Mouse (Mus musculus) heart, embryonic 15.5 days (tissue): ENCODE data around the gene Gpnmb. TPM values are rescaled to one million over a fixed set of nuclear protein-coding genes. Genes with fewer than 3 reads are reported as not detected.

ENCODE experiments used
- ATAC-seq: fragments of 200-750 bp; cut with Nextera tagmentation; replicated peaks from 2 replicates; pipeline ENCODE4 v1.8.0; 2017; ENCODE audit warnings: low read depth, moderate TSS enrichment; ENCODE audit not compliant: insufficient number of reproducible peaks, insufficient read depth, low FRiP score
- H3K27ac ChIP-seq: fragments of 300-500 bp; sonication (generic); 2 replicates; pipeline ENCODE4 v1.5.1; 2015; ENCODE audit warnings: mild to moderate bottlenecking, inconsistent platforms
- H3K27me3 ChIP-seq: fragments of 300-500 bp; sonication (generic); 2 replicates; pipeline ENCODE4 v1.6.1; 2015; ENCODE audit warnings: inconsistent platforms
- H3K36me3 ChIP-seq: fragments of 300-500 bp; sonication (generic); 2 replicates; pipeline ENCODE4 v1.6.1; 2015; ENCODE audit warnings: mild to moderate bottlenecking, inconsistent platforms
- H3K4me1 ChIP-seq: fragments of 300-500 bp; sonication (generic); replicated peaks from 2 replicates; pipeline ENCODE4 v1.6.1; 2015; ENCODE audit warnings: inconsistent platforms
- H3K4me2 ChIP-seq: fragments of 300-500 bp; sonication (generic); 2 replicates; pipeline ENCODE4 v1.6.1; 2015; ENCODE audit warnings: inconsistent platforms, mild to moderate bottlenecking, moderate library complexity
- H3K4me3 ChIP-seq: fragments of 300-500 bp; sonication (generic); 2 replicates; pipeline ENCODE4 v1.5.1; 2015; ENCODE audit warnings: mild to moderate bottlenecking, inconsistent platforms
- H3K9ac ChIP-seq: fragments of 300-500 bp; sonication (generic); 2 replicates; pipeline ENCODE4 v1.6.1; 2015; ENCODE audit warnings: mild to moderate bottlenecking, inconsistent platforms
- H3K9me3 ChIP-seq: fragments of 300-500 bp; sonication (generic); replicated peaks from 2 replicates; pipeline ENCODE4 v1.6.1; 2016; ENCODE audit warnings: inconsistent platforms
- WGBS: fragments of 180-500 bp; shearing (Covaris S2); methylation state at CpG from one replicate; pipeline ENCODE4 v1.1.7; 2015; ENCODE audit warnings: mixed read lengths; 5-methylcytosine and 5-hydroxymethylcytosine counted together
- polyA plus RNA-seq: library from polyadenylated mRNA; unstranded; fragments of >200 nt; fragmentation: Nextera tagmentation; extraction: Ambion mirVana; gene quantifications from 2 replicates; pipeline ENCODE4 v1.2.1, GENCODE M21; 2015

Gene Gpnmb
- polyA plus RNA-seq, 1 experiment from 2014 or later: 5.5 TPM

GRCm38 (mm10) chr6:49057053-49058021 lies 21.0 kb downstream of the Gpnmb start:
- no peak overlapping the region for H3K9ac ChIP-seq
- H3K27me3 ChIP-seq: no peaks in the 10 kb centered on the region
- WGBS: 39% methylated on average over 8 of the region's 8 CpGs
- no peak for ATAC-seq
- no peaks in the 10 kb centered on the region for H3K9me3 ChIP-seq
- H3K36me3 ChIP-seq: no peaks in the 10 kb centered on the region
- no peak overlapping the region for H3K4me2 ChIP-seq
- no peak overlapping the region for H3K27ac ChIP-seq
- no peak overlapping the region for H3K4me3 ChIP-seq
- H3K4me1 ChIP-seq: no peaks in the 10 kb centered on the region

- Histone ChIP-seq H3K36me3 (no peaks in the 10 kb centered on the region), H3K4me1 (0 out of 2 replicates have a peak, but pooled peaks cover 2% of the 10 kb centered on the region), H3K4me3 (no peak overlapping the region), H3K27me3 (no peaks in the 10 kb centered on the region), H3K9ac (no peak overlapping the region), H3K27ac (no peak overlapping the region), H3K4me2 (no peak overlapping the region), H3K9me3 (no peaks in the 10 kb centered on the region)
- WGBS: 40% methylated on average over 4 of the region's 4 CpGs
- ATAC-seq: no peak
Observed at GRCm38 (mm10) chr6:49068361-49068760, 32.0 kb downstream of the Gpnmb start.

GRCm38 (mm10) chr6:49073304-49074116 lies 37.2 kb downstream of the Gpnmb start, which contains the start of gene Malsu1:
Gene Malsu1 (plus strand): TSS chr6:49073795.
- peak within 1 kb of the TSS; percentile 82 for H3K27ac ChIP-seq
- no peaks in the 10 kb centered on the region for H3K36me3 ChIP-seq
- H3K4me2 ChIP-seq: peak within 1 kb of the TSS; percentile 83
- H3K4me1 ChIP-seq: peaks cover 14% of the 10 kb centered on the region
- H3K9me3 ChIP-seq: no peaks in the 10 kb centered on the region
- H3K9ac ChIP-seq: peak within 1 kb of the TSS; percentile 99
- peak; percentile 96 for ATAC-seq
- H3K27me3 ChIP-seq: no peaks in the 10 kb centered on the region
- WGBS: under 1% methylated on average over 49 of the region's 49 CpGs
- H3K4me3 ChIP-seq: peak within 1 kb of the TSS; percentile 97

GRCm38 (mm10) chr6:49074117-49074490 lies 37.8 kb downstream of the Gpnmb start:
- Histone ChIP-seq H3K4me1 (peaks cover 14% of the 10 kb centered on the region), H3K9me3 (no peaks in the 10 kb centered on the region), H3K36me3 (no peaks in the 10 kb centered on the region), H3K4me3 (peak overlapping the region; percentile 97), H3K9ac (peak overlapping the region; percentile 99), H3K4me2 (peak overlapping the region; percentile 83), H3K27ac (peak overlapping the region; percentile 82), H3K27me3 (no peaks in the 10 kb centered on the region)
- WGBS: 1% methylated on average over 19 of the region's 19 CpGs
- ATAC-seq: peak; percentile 57; the same call in 1 of the 2 replicates

GRCm38 (mm10) chr6:49077894-49078293 lies 41.5 kb downstream of the Gpnmb start:
- no peak overlapping the region for H3K4me2 ChIP-seq
- H3K27ac ChIP-seq: no peak overlapping the region
- no peaks in the 10 kb centered on the region for H3K9me3 ChIP-seq
- 86% methylated on average over 2 of the region's 2 CpGs for WGBS
- peaks cover 14% of the 10 kb centered on the region for H3K4me1 ChIP-seq
- 0 out of 2 replicates have a peak, but pooled peaks cover 4% of the 10 kb centered on the region for H3K36me3 ChIP-seq
- H3K27me3 ChIP-seq: no peaks in the 10 kb centered on the region
- ATAC-seq: no peak
- H3K4me3 ChIP-seq: no peak overlapping the region
- H3K9ac ChIP-seq: no peak overlapping the region

- 79% methylated on average over 1 of the region's 1 CpGs for WGBS
- Histone ChIP-seq H3K9me3 (no peaks in the 10 kb centered on the region), H3K27me3 (no peaks in the 10 kb centered on the region), H3K4me1 (peaks cover 12% of the 10 kb centered on the region), H3K4me2 (no peak overlapping the region), H3K36me3 (peaks cover 17% of the 10 kb centered on the region), H3K4me3 (no peak overlapping the region), H3K27ac (no peak overlapping the region), H3K9ac (no peak overlapping the region)
- no peak for ATAC-seq
Observed at GRCm38 (mm10) chr6:49079313-49079712, 43.0 kb downstream of the Gpnmb start.

GRCm38 (mm10) chr6:49083008-49083407 lies 46.7 kb downstream of the Gpnmb start:
- no peak overlapping the region for H3K4me2 ChIP-seq
- peaks cover 48% of the 10 kb centered on the region for H3K36me3 ChIP-seq
- no peak for ATAC-seq
- H3K9me3 ChIP-seq: no peaks in the 10 kb centered on the region
- H3K27me3 ChIP-seq: no peaks in the 10 kb centered on the region
- WGBS: 87% methylated on average over 4 of the region's 4 CpGs
- no peaks in the 10 kb centered on the region for H3K4me1 ChIP-seq
- H3K27ac ChIP-seq: no peak overlapping the region
- no peak overlapping the region for H3K4me3 ChIP-seq
- no peak overlapping the region for H3K9ac ChIP-seq

GRCm38 (mm10) chr6:49094968-49095367 lies 58.6 kb downstream of the Gpnmb start:
- 84% methylated on average over 10 of the region's 10 CpGs for whole genome bisulfite sequencing
- H3K36me3 ChIP-seq: peaks cover 26% of the 10 kb centered on the region

GRCm38 (mm10) chr6:49096421-49096820 lies 60.1 kb downstream of the Gpnmb start:
- Histone ChIP-seq H3K9ac (no peak overlapping the region), H3K4me3 (no peak overlapping the region), H3K27me3 (no peaks in the 10 kb centered on the region), H3K27ac (peak overlapping the region; percentile 82), H3K36me3 (peaks cover 13% of the 10 kb centered on the region), H3K4me1 (peaks cover 47% of the 10 kb centered on the region), H3K9me3 (no peaks in the 10 kb centered on the region), H3K4me2 (peak overlapping the region; percentile 46)
- peak; percentile 16; the same call in 1 of the 2 replicates for ATAC-seq
- 53% methylated on average over 7 of the region's 7 CpGs for WGBS

More at GRCm38 (mm10) chr6:49094968-49095367, 58.6 kb downstream of the Gpnmb start:
- Histone ChIP-seq H3K9me3 (no peaks in the 10 kb centered on the region), H3K4me3 (no peak overlapping the region), H3K4me2 (no peak overlapping the region), H3K9ac (no peak overlapping the region), H3K27me3 (no peaks in the 10 kb centered on the region), H3K4me1 (peaks cover 35% of the 10 kb centered on the region), H3K27ac (no peak overlapping the region)
- ATAC-seq: no peak

GRCm38 (mm10) chr6:49096933-49097461 lies 60.7 kb downstream of the Gpnmb start:
- Histone ChIP-seq H3K9me3 (no peaks in the 10 kb centered on the region), H3K4me3 (peak overlapping the region; percentile 17), H3K4me1 (peaks cover 47% of the 10 kb centered on the region), H3K36me3 (peaks cover 7% of the 10 kb centered on the region), H3K9ac (no peak overlapping the region), H3K27ac (peak overlapping the region; percentile 82), H3K4me2 (peak overlapping the region; percentile 46), H3K27me3 (no peaks in the 10 kb centered on the region)
- WGBS: 19% methylated on average over 13 of the region's 13 CpGs
- ATAC-seq: peak; percentile 81

- no peak for ATAC-seq
- H3K4me2 ChIP-seq: peak overlapping the region; percentile 46
- H3K27ac ChIP-seq: peak overlapping the region; percentile 82
- peaks cover 47% of the 10 kb centered on the region for H3K4me1 ChIP-seq
- no peak overlapping the region for H3K4me3 ChIP-seq
- H3K9ac ChIP-seq: no peak overlapping the region
- H3K36me3 ChIP-seq: peaks cover 7% of the 10 kb centered on the region; the same call in 1 of the 2 replicates
- 75% methylated on average over 5 of the region's 5 CpGs for WGBS
- H3K9me3 ChIP-seq: no peaks in the 10 kb centered on the region
- H3K27me3 ChIP-seq: no peaks in the 10 kb centered on the region
Observed at GRCm38 (mm10) chr6:49097596-49098110, 61.3 kb downstream of the Gpnmb start.
